Mouse (Mus musculus): ENCODE results near the gene Spock1. TPM values are rescaled to one million over a fixed set of nuclear protein-coding genes. Genes with fewer than 3 reads are reported as not detected.

Spock1 gene
- total RNA-seq, 2 experiments from 2014 or later = not detected

GRCm38 (mm10) chr13:57666173-57666842 lies 241.8 kb downstream of the Spock1 start:
- no peak for ATAC-seq (ENCODE audit: poor library complexity, severe bottlenecking)

GRCm38 (mm10) chr13:57662554-57662953 lies 245.6 kb downstream of the Spock1 start:
- no peak for ATAC-seq (ENCODE audit: poor library complexity, severe bottlenecking)

- ATAC-seq (ENCODE audit: poor library complexity, severe bottlenecking) = no peak
Measured at GRCm38 (mm10) chr13:57660523-57660922, 247.6 kb downstream of the Spock1 start.

- ATAC-seq (ENCODE audit: poor library complexity, severe bottlenecking) = no peak
Measured at GRCm38 (mm10) chr13:57659872-57660271, 248.3 kb downstream of the Spock1 start.

- ATAC-seq (ENCODE audit: poor library complexity, severe bottlenecking) = no peak
Measured at GRCm38 (mm10) chr13:57656606-57657005, 251.5 kb downstream of the Spock1 start.

- no peak for ATAC-seq (ENCODE audit: poor library complexity, severe bottlenecking)
Measured at GRCm38 (mm10) chr13:57654362-57654761, 253.8 kb downstream of the Spock1 start.

- ATAC-seq (ENCODE audit: poor library complexity, severe bottlenecking) = no peak
Measured at GRCm38 (mm10) chr13:57651236-57651635, 256.9 kb downstream of the Spock1 start.

- ATAC-seq (ENCODE audit: poor library complexity, severe bottlenecking) = no peak
Measured at GRCm38 (mm10) chr13:57648784-57649183, 259.3 kb downstream of the Spock1 start.

GRCm38 (mm10) chr13:57647456-57647855 lies 260.7 kb downstream of the Spock1 start:
- ATAC-seq (ENCODE audit: poor library complexity, severe bottlenecking) = no peak

GRCm38 (mm10) chr13:57643036-57643435 lies 265.1 kb downstream of the Spock1 start:
- ATAC-seq (ENCODE audit: poor library complexity, severe bottlenecking) = no peak

- no peak for ATAC-seq (ENCODE audit: poor library complexity, severe bottlenecking)
Measured at GRCm38 (mm10) chr13:57641649-57642048, 266.5 kb downstream of the Spock1 start.

- no peak for ATAC-seq (ENCODE audit: poor library complexity, severe bottlenecking)
Measured at GRCm38 (mm10) chr13:57640968-57641367, 267.2 kb downstream of the Spock1 start.

- no peak for ATAC-seq (ENCODE audit: poor library complexity, severe bottlenecking)
Measured at GRCm38 (mm10) chr13:57638820-57639219, 269.3 kb downstream of the Spock1 start.

- ATAC-seq (ENCODE audit: poor library complexity, severe bottlenecking) = no peak
Measured at GRCm38 (mm10) chr13:57637606-57638132, 270.5 kb downstream of the Spock1 start.

- no peak for ATAC-seq (ENCODE audit: poor library complexity, severe bottlenecking)
Measured at GRCm38 (mm10) chr13:57637080-57637572, 271.0 kb downstream of the Spock1 start.

- no peak for ATAC-seq (ENCODE audit: poor library complexity, severe bottlenecking)
Measured at GRCm38 (mm10) chr13:57636196-57637015, 271.7 kb downstream of the Spock1 start.

GRCm38 (mm10) chr13:57630532-57630931 lies 277.6 kb downstream of the Spock1 start:
- ATAC-seq (ENCODE audit: poor library complexity, severe bottlenecking) = no peak

- ATAC-seq (ENCODE audit: poor library complexity, severe bottlenecking) = no peak
Measured at GRCm38 (mm10) chr13:57628218-57628617, 279.9 kb downstream of the Spock1 start.

- ATAC-seq (ENCODE audit: poor library complexity, severe bottlenecking) = no peak
Measured at GRCm38 (mm10) chr13:57626434-57626833, 281.7 kb downstream of the Spock1 start.

GRCm38 (mm10) chr13:57623909-57624481 lies 284.1 kb downstream of the Spock1 start:
- ATAC-seq (ENCODE audit: poor library complexity, severe bottlenecking) = no peak

- ATAC-seq (ENCODE audit: poor library complexity, severe bottlenecking) = no peak
Measured at GRCm38 (mm10) chr13:57619079-57619768, 288.9 kb downstream of the Spock1 start.
